Mouse (Mus musculus): ENCODE measurements around the gene Nosip.
"Not testable (repeated sequence)": the region's sequence is repeated elsewhere in the genome, so short reads cannot be mapped to it uniquely, and the experiment has no call there.

GRCm38 (mm10) chr7:45110089-45110488 lies 47.9 kb downstream of the Nosip start:
- TF ChIP-seq CTCF (IDR thresholded peaks at IDR 0.05; ENCODE audit: low read depth, low read length); POLR2A (IDR thresholded peaks at IDR 0.05; ENCODE audit: extremely low read depth, insufficient read depth, low read length): not testable (repeated sequence)
